Mouse (Mus musculus): ENCODE data around the gene Ssh1. TPM values are rescaled to one million over a fixed set of nuclear protein-coding genes. Genes with fewer than 3 reads are reported as not detected.
A peak's percentile ranks its signal among the peaks of the same experiment; 100 is the strongest.

The Ssh1 gene
- polyA plus RNA-seq, 1 experiment, result 16.4 TPM

DNA sequence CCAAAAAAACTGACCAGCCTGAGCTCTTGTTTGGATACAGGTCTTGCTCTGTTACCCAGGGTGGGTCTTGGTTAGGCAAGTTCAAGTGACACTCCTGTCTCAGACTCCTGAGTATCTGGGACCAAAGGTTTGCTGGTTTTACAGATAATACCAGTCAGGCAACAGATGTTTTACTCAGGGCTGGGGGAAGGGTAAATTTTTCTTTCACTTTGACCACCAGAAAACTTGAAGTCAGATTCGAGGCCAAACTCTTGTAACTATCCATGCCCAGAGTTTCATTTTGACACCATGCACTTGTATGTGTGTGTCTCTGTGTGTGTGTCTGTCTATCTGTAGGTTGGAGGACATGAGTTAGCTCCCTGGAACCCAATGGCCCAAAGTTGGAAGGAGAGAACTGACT, 13.2 kb downstream of the Ssh1 start:
- Histone ChIP-seq H3K27ac (ENCODE audit: insufficient read depth, low read length) (no peak overlapping the region), H3K36me3 (ENCODE audit: control insufficient read depth, insufficient read depth, low read length) (peaks cover 10% of the 10 kb centered on the region), H3K4me3 (ENCODE audit: extremely low read depth, insufficient read depth, insufficient read length) (no peak overlapping the region), H3K27me3 (ENCODE audit: control insufficient read depth, insufficient read depth, low read length) (no peaks in the 10 kb centered on the region), H3K4me1 (ENCODE audit: control insufficient read depth, insufficient read depth, insufficient read length) (no peaks in the 10 kb centered on the region; the same call in 1 of the 2 replicates)
- TF ChIP-seq CTCF (IDR thresholded peaks at IDR 0.05; ENCODE audit: extremely low read depth, insufficient read depth, insufficient read length, insufficient replicate concordance), result no peak
- TF ChIP-seq POLR2A (IDR thresholded peaks at IDR 0.05; ENCODE audit: low read depth, low read length), result no peak
- WGBS, result 38% methylated on average over 1 of the region's 1 CpGs
- DNase-seq (ENCODE audit: low read depth in 1 of 2, low spot score in 2 of 2), result no peak

DNA sequence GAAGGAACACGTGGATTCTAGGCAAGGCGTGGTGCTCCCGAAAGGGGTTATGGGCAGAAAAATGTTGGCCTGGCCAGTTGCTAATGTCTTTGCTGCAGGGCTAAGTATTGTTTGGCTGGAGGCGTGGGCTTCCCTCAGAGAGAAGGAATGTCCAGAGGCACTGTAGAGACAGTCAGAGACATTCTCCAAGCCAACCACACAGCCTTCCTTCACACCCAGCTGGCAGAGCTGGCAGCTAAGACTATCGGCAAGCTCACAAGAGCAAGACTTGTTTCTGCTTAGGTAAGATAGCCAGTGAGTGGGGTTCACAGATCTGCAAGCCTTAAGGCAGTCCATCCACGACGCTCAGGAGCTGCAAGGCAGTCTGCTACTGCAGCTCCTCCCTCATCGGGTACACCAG, 16.4 kb downstream of the Ssh1 start:
- no peak for DNase-seq (ENCODE audit: low read depth in 1 of 2, low spot score in 2 of 2)
- no peak for TF ChIP-seq CTCF (IDR thresholded peaks at IDR 0.05; ENCODE audit: extremely low read depth, insufficient read depth, insufficient read length, insufficient replicate concordance)
- no peak for TF ChIP-seq POLR2A (IDR thresholded peaks at IDR 0.05; ENCODE audit: low read depth, low read length)
- Histone ChIP-seq H3K4me3 (ENCODE audit: extremely low read depth, insufficient read depth, insufficient read length) (no peak overlapping the region), H3K36me3 (ENCODE audit: control insufficient read depth, insufficient read depth, low read length) (peaks cover 10% of the 10 kb centered on the region), H3K4me1 (ENCODE audit: control insufficient read depth, insufficient read depth, insufficient read length) (no peaks in the 10 kb centered on the region; the same call in 1 of the 2 replicates), H3K27ac (ENCODE audit: insufficient read depth, low read length) (peak overlapping the region; percentile 33; the same call in 1 of the 2 replicates), H3K27me3 (ENCODE audit: control insufficient read depth, insufficient read depth, low read length) (no peaks in the 10 kb centered on the region)
- WGBS, result 88% methylated on average over 8 of the region's 8 CpGs

DNA sequence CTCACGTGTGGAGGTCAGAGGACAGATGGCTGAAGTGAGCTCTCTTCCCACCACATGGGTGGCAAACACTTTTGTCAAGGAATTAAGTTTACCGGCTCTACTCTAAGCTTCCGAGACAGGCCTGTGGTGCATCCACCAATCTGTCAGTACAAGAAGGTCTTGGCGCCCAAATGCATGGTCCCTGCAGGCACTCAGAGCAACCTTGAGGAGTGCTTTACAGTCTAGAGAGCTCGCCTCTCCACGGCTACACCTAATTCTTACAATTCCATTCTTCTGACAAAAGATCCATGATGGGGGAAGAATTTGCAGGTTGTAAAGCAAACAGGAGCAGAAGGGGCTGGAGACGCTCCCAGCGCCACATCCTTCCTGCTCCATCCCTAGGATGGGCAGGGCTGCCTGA, 17.1 kb downstream of the Ssh1 start:
- Histone ChIP-seq H3K27me3 (ENCODE audit: control insufficient read depth, insufficient read depth, low read length) (no peaks in the 10 kb centered on the region), H3K4me1 (ENCODE audit: control insufficient read depth, insufficient read depth, insufficient read length) (no peaks in the 10 kb centered on the region; the same call in 1 of the 2 replicates), H3K4me3 (ENCODE audit: extremely low read depth, insufficient read depth, insufficient read length) (no peak overlapping the region), H3K27ac (ENCODE audit: insufficient read depth, low read length) (no peak overlapping the region), H3K36me3 (ENCODE audit: control insufficient read depth, insufficient read depth, low read length) (peaks cover 8% of the 10 kb centered on the region)
- WGBS, result 93% methylated on average over 8 of the region's 8 CpGs
- no peak for DNase-seq (ENCODE audit: low read depth in 1 of 2, low spot score in 2 of 2)
- TF ChIP-seq POLR2A (IDR thresholded peaks at IDR 0.05; ENCODE audit: low read depth, low read length) (no peak), CTCF (IDR thresholded peaks at IDR 0.05; ENCODE audit: extremely low read depth, insufficient read depth, insufficient read length, insufficient replicate concordance) (no peak)

DNA sequence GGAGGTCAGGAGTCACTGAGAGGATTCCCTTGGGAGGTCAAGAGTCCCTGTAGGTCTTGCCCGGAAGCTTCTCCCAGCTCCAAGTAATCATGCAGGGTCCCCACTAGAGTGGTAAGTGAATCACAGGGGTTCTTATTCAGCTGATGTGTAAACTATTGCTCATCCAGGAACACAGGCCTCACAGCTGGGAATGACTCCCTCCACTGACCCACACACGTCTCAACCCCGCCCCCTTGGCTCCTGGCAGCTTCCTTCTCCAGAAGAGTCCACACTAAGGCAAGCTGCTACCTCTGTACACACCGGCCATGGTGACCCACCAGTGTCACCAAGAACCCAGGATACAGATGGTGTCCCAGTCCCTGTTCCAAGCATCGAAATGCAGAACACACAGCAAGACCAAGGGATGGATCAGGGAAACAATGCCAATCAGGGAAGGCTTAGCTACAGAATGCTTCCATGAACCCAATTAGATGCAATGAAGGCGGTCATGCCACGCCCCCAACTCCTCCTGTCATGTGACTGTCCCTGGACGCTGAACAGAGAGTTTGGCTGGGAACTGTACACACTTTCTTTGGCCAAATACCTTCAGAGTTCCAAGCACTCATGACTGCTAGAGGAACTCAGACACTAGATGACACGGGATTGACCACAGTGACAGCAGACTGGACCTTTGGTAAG, 18.0 kb downstream of the Ssh1 start:
- Histone ChIP-seq H3K4me1 (ENCODE audit: control insufficient read depth, insufficient read depth, insufficient read length) (no peaks in the 10 kb centered on the region; the same call in 1 of the 2 replicates), H3K36me3 (ENCODE audit: control insufficient read depth, insufficient read depth, low read length) (peaks cover 8% of the 10 kb centered on the region), H3K4me3 (ENCODE audit: extremely low read depth, insufficient read depth, insufficient read length) (no peak overlapping the region), H3K27me3 (ENCODE audit: control insufficient read depth, insufficient read depth, low read length) (no peaks in the 10 kb centered on the region), H3K27ac (ENCODE audit: insufficient read depth, low read length) (peak overlapping the region; percentile 22; the same call in 1 of the 2 replicates)
- WGBS, result 78% methylated on average over 9 of the region's 9 CpGs
- no peak for TF ChIP-seq CTCF (IDR thresholded peaks at IDR 0.05; ENCODE audit: extremely low read depth, insufficient read depth, insufficient read length, insufficient replicate concordance)
- TF ChIP-seq POLR2A (IDR thresholded peaks at IDR 0.05; ENCODE audit: low read depth, low read length), result no peak
- no peak for DNase-seq (ENCODE audit: low read depth in 1 of 2, low spot score in 2 of 2)

DNA sequence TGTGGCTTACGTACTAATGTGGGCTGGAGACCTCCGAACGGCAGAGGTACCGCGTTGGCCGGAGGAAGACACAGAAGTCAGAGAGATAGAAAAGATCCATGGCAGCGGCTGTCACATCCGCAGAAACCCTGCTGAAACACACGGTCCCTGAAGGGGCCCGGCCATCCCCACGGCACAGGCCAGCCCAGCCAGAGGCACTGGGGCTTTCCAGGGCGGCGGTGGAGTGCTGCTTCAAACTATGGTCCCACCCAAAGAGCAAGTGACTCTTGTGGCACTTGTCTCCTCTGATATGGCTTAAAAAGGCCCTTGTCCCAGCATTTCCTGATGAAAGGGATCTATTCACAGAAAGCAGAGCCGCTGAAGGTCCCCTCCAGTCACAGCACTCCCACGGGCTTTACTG, 19.1 kb downstream of the Ssh1 start:
- Histone ChIP-seq H3K4me3 (ENCODE audit: extremely low read depth, insufficient read depth, insufficient read length) (no peak overlapping the region), H3K27me3 (ENCODE audit: control insufficient read depth, insufficient read depth, low read length) (no peaks in the 10 kb centered on the region), H3K36me3 (ENCODE audit: control insufficient read depth, insufficient read depth, low read length) (peaks cover 12% of the 10 kb centered on the region), H3K4me1 (ENCODE audit: control insufficient read depth, insufficient read depth, insufficient read length) (no peaks in the 10 kb centered on the region; the same call in 1 of the 2 replicates), H3K27ac (ENCODE audit: insufficient read depth, low read length) (peak overlapping the region; percentile 22)
- 82% methylated on average over 15 of the region's 15 CpGs for WGBS
- no peak for TF ChIP-seq POLR2A (IDR thresholded peaks at IDR 0.05; ENCODE audit: low read depth, low read length)
- TF ChIP-seq CTCF (IDR thresholded peaks at IDR 0.05; ENCODE audit: extremely low read depth, insufficient read depth, insufficient read length, insufficient replicate concordance), result no peak
- no peak for DNase-seq (ENCODE audit: low read depth in 1 of 2, low spot score in 2 of 2)

DNA sequence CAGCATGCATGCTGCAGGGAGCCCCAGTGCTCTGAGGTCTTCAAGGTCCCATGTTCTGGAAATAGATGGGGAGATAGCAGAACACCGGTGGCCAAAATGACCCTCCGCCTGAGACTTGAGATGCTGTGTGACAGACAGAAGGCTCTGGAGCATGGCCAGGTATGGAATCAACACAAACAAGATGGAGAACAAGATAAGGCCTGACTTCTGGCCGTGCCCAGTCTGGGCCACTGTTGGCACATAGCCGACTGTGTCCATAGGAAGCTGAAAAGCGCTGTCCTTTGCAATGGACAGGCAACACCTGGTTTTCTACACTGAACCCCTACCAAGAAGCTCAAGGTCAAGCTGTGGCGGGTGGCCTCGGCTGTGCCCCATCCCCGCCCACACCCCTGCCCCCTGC, 19.9 kb downstream of the Ssh1 start:
- 81% methylated on average over 8 of the region's 8 CpGs for WGBS
- TF ChIP-seq POLR2A (IDR thresholded peaks at IDR 0.05; ENCODE audit: low read depth, low read length) (no peak), CTCF (IDR thresholded peaks at IDR 0.05; ENCODE audit: extremely low read depth, insufficient read depth, insufficient read length, insufficient replicate concordance) (no peak)
- Histone ChIP-seq H3K4me1 (ENCODE audit: control insufficient read depth, insufficient read depth, insufficient read length) (no peaks in the 10 kb centered on the region; the same call in 1 of the 2 replicates), H3K27me3 (ENCODE audit: control insufficient read depth, insufficient read depth, low read length) (no peaks in the 10 kb centered on the region), H3K36me3 (ENCODE audit: control insufficient read depth, insufficient read depth, low read length) (peaks cover 12% of the 10 kb centered on the region), H3K27ac (ENCODE audit: insufficient read depth, low read length) (peak overlapping the region; percentile 39), H3K4me3 (ENCODE audit: extremely low read depth, insufficient read depth, insufficient read length) (no peak overlapping the region)
- DNase-seq (ENCODE audit: low read depth in 1 of 2, low spot score in 2 of 2), result no peak

Measured in spleen, adult 2 months (tissue).